Mouse (Mus musculus) pancreas, adult 10 weeks (tissue): ENCODE data around the gene Csnk2b. TPM values are rescaled to one million over a fixed set of nuclear protein-coding genes. Genes with fewer than 3 reads are reported as not detected.

Source experiments
- polyA plus RNA-seq: library from polyadenylated mRNA; stranded (reverse); fragments of 350-450 nt; fragmentation: Illumina TruSeq; extraction: RNeasy Lipid Tissue Mini Kit (QIAGEN cat#74804); gene quantifications from one replicate; pipeline ENCODE4 v1.2.3, GENCODE M21; 2015; ENCODE audit warnings: low read depth, low replicate concordance; ENCODE audit not compliant: insufficient read depth

Csnk2b gene
- polyA plus RNA-seq, result 52.8 TPM

DNA sequence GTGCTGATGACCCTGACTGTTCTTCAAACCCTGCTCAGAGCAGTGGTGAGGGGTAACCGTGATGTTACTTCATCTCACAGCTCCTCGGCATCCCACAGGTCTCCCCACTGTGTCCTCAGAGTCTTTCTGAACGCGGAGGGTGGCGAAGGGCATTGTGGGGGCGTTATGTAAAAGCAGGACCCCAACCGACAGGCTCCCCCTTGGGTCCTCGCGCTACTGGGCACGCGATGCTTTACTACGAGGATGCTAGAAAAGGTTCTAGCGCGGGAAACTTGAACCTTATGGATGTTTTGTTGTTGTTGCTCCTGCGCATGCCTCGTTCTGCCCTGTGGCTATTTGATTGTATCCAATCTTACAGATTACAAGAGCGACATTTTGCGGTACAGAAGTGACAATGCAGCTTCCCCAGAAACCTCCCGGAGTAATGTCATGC is at the start of gene Csnk2b:
TSS of gene Csnk2b (minus strand) at position 183 of the 433 bp plus-strand sequence.

GRCm38 (mm10) chr17:35164568-35165450 is 43.0 kb upstream of the Csnk2b start, which contains the start of gene Prrc2a:
Gene Prrc2a, minus strand, starts transcription at chr17:35164897.

DNA sequence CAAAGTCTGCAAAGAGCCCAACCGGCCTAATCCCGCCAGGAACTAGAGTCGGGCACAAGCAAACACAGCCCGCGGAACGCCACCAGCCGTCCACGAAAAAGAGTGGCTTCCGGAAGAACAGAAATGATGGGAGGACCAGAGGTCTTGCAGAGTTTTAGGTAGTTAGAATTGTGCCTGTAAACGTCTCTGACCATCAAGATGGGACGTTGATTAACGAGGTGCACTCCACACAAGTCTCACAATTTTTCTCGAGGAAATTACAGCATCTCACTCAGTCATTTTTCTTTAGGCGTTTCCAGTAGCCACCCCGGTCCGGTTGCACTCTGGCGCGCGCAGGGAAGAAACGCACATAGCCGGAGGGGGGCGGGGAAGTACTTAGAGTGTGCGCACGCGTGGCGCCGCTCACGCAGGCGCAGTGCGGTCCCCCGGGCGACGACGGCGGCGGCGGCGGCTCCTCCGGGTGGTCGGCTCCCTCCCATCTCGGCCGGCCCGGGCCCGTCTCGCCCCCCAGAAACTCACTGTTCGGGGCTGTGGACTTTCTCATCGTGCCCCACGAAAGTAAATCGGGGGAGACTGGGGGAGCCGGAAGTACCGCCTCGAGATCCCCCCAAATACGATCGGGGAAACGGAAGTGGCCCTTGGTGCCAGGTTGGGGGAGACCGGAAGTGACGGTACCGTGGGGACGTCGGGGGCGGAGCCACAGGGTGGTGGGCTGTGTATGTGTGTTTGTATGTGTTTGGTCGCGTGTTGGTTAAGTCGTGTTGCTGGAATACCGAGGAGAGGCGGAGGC is 13.1 kb upstream of the Csnk2b start, which contains the start of gene Bag6:
TSS of gene Bag6 (plus strand) at position 378 of the 790 bp plus-strand sequence.

DNA sequence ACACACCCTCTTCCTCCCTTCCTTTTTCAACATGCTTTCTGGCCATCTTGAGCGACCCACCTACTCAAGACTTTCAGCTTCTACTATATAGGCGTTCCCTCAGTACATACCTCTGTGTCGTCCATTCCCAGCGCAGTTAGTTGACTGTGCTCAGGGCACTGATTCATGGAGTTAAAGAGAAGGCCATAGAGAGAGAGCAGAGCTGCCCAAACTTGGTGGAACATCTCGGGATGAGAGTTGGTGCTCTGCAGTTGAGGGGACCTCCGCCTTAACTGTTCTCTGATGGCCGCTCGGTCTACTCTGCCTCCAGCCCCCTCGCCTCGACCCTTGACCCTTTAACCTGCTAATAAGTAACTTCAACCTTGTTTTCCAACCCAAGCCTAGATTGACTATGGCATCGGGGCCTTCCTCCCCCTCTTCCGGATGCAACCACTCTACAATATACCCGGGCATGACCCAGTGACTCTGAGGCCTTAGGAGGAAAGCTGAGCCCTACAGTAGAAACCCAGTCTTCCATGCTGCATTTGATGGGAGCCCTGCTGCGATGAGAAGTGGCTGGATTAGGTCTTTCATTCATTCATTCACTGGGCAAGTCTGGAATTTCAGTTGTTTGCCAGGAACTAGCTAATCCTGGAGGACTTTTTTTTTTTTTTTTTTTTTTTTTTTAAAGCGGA is 9.8 kb upstream of the Csnk2b start, which contains the start of gene Apom:
TSS of gene Apom (minus strand) at position 551 of the 674 bp plus-strand sequence.

GRCm38 (mm10) chr17:35126206-35126611 is 4.4 kb upstream of the Csnk2b start, which contains the start of gene D17H6S53E:
Gene D17H6S53E, plus strand, starts transcription at chr17:35126373.

GRCm38 (mm10) chr17:35121143-35121799 is 582 bp downstream of the Csnk2b start, which contains the start of gene Gpank1:
Gene Gpank1, plus strand, starts transcription at chr17:35121455.

GRCm38 (mm10) chr17:35115046-35116019 is 6.5 kb downstream of the Csnk2b start, which contains the start of gene Ly6g5b:
Gene Ly6g5b, minus strand, starts transcription at chr17:35115428.

GRCm38 (mm10) chr17:35108097-35108496 is 13.8 kb downstream of the Csnk2b start, which contains the start of gene Ly6g5c:
Gene Ly6g5c, plus strand, starts transcription at chr17:35108279.

DNA sequence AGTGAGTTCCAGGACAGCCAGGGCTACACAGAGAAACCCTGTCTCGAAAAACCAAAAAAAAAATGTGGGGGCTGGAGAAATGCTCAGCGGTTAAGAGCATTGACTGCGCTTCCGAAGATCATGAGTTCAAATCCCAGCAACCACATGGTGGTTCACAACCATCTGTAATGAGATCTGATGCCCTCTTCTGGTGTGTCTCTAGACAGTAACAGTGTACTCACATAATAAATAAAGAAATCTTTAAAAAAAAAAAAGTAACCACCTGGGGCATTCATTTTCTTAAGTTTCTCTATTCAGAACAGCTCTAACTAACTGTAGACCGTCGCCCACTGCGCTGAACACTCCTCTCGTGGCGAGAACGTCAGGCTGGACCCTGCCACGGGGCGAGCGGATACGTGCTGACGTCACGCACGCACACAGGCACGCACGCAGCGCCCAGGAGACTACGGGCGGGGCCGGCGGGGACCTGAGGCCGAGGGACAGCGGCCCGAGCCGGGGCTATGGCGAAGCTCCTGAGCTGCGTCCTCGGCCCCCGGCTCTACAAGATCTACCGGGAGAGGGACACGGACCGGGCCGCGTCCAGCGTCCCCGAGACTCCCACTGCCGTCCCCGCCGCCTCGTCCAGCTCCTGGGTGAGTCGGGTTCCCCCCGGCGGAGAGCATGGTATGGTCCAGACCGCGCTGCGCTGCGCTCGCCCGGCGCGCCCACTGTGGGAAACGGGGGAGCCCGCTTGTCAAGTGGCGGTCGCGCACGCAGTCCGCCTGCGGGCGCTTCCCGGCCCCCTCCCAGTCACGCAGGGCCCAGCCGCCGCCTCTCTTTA is 32.8 kb downstream of the Csnk2b start, which contains the start of gene Abhd16a:
TSS of gene Abhd16a (plus strand) at position 439 of the 820 bp plus-strand sequence.

DNA sequence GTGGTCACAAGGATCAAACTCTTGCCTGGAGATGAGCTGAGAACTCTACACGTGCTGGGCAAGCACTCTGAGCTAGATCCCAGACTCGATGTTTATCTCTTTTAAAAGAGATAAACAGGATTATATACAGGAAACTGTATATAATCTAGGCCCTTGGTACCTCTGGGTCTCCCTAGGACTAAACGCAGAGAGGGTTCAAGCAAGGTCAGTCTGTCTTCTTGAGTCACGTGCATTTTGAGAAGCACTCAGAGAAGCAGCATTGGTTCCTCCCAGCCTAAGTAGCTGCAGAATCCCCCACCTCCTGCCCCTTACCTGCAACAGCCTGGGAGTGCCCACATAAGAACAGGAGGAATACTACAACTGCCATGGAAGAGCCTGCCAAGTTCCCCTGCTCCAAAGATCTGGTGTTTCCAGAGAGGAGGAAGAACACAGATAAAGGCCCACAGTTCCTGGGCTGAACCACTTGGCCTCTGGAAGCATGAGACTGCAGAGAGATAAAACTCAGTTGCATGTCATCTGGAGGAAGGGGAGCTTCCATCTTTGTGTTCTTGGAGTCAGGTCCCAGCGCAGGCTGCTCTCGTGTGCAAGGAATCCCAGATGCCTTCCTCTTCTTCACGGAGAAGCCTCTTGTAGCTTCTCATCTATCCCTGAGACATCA is 36.5 kb downstream of the Csnk2b start, which contains the start of gene Ly6g6f:
TSS of gene Ly6g6f (minus strand) at position 403 of the 658 bp plus-strand sequence.

DNA sequence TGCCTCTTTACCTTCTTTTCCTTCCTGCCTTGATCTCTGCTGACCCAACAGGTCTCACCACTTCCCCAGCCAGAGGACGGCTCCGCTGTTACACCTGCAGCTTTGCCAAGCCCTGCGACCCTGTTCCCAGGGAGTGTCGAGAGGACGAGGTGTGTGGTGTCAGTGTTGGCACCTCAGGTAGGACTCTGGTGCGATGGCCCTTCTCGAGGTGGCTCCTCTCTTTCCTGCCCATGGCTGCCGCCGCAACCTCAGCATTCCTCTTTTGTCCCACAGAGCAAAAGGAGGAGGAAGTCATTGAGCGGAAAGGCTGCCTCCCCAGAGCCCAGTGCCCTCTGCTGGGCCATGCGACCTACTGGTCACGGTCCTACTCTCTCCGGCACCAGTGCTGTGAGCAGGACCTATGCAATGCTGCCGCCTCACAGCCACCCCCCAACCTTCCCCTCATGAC is 44.0 kb downstream of the Csnk2b start, which contains the start of gene Ly6g6d:
TSS of gene Ly6g6d (minus strand) at position 280 of the 448 bp plus-strand sequence.

GRCm38 (mm10) chr17:35076507-35077176 is 45.2 kb downstream of the Csnk2b start, which contains the start of gene Ly6g6e:
Gene Ly6g6e, plus strand, starts transcription at chr17:35076902.

Other genes with a start within 250 kb of the Csnk2b start
- 1.5 TPM for gene Zbtb12, start 242.6 kb downstream of the Csnk2b start, polyA plus RNA-seq
- gene Gm20547, start 240.0 kb downstream of the Csnk2b start, polyA plus RNA-seq, result 4.5 TPM
- gene C2, start 223.8 kb downstream of the Csnk2b start, polyA plus RNA-seq, result 22.8 TPM
- 43.2 TPM for gene Ehmt2, start 223.6 kb downstream of the Csnk2b start, polyA plus RNA-seq
- 1.4 TPM for gene Slc44a4, start 207.6 kb downstream of the Csnk2b start, polyA plus RNA-seq
- 10.7 TPM for gene Neu1, start 190.8 kb downstream of the Csnk2b start, polyA plus RNA-seq
- gene Hspa1b, start 162.8 kb downstream of the Csnk2b start, polyA plus RNA-seq, result 8.4 TPM
- not detected for gene Gm20481, start 152.1 kb downstream of the Csnk2b start, polyA plus RNA-seq
- gene Hspa1a, start 149.9 kb downstream of the Csnk2b start, polyA plus RNA-seq, result 4.7 TPM
- gene Hspa1l, start 149.3 kb downstream of the Csnk2b start, polyA plus RNA-seq, result not detected
- gene Lsm2, start 140.2 kb downstream of the Csnk2b start, polyA plus RNA-seq, result 7.8 TPM
- gene Vars, start 121.1 kb downstream of the Csnk2b start, polyA plus RNA-seq, result 23.4 TPM
- gene Vwa7, start 105.5 kb downstream of the Csnk2b start, polyA plus RNA-seq, result 0.42 TPM
- 1.5 TPM for gene Sapcd1, start 94.0 kb downstream of the Csnk2b start, polyA plus RNA-seq
- 1.8 TPM for gene Msh5, start 75.3 kb downstream of the Csnk2b start, polyA plus RNA-seq
- gene Clic1, start 72.1 kb downstream of the Csnk2b start, polyA plus RNA-seq, result 36.2 TPM
- gene Ddah2, start 63.0 kb downstream of the Csnk2b start, polyA plus RNA-seq, result 19.5 TPM
- not detected for gene Ly6g6c, start 56.7 kb downstream of the Csnk2b start, polyA plus RNA-seq
- not detected for gene Mpig6b, start 55.9 kb downstream of the Csnk2b start, polyA plus RNA-seq
- not detected for gene Ly6g6e, start 45.2 kb downstream of the Csnk2b start, polyA plus RNA-seq
- gene Ly6g6d, start 44.0 kb downstream of the Csnk2b start, polyA plus RNA-seq, result not detected
- not detected for gene Ly6g6f, start 36.4 kb downstream of the Csnk2b start, polyA plus RNA-seq
- 25.5 TPM for gene Abhd16a, start 32.8 kb downstream of the Csnk2b start, polyA plus RNA-seq
- not detected for gene Ly6g5c, start 13.8 kb downstream of the Csnk2b start, polyA plus RNA-seq
- gene Ly6g5b, start 6.6 kb downstream of the Csnk2b start, polyA plus RNA-seq, result not detected
- 8.6 TPM for gene Gpank1, start 598 bp downstream of the Csnk2b start, polyA plus RNA-seq
- gene D17H6S53E, start 4.3 kb upstream of the Csnk2b start, polyA plus RNA-seq, result 6.8 TPM
- gene Apom, start 10.0 kb upstream of the Csnk2b start, polyA plus RNA-seq, result not detected
- gene Bag6, start 13.1 kb upstream of the Csnk2b start, polyA plus RNA-seq, result 43.1 TPM
- 89.4 TPM for gene Prrc2a, start 42.8 kb upstream of the Csnk2b start, polyA plus RNA-seq
- 2.3 TPM for gene Aif1, start 54.0 kb upstream of the Csnk2b start, polyA plus RNA-seq
- gene Lst1, start 66.4 kb upstream of the Csnk2b start, polyA plus RNA-seq, result 5.7 TPM
- gene Ltb, start 72.4 kb upstream of the Csnk2b start, polyA plus RNA-seq, result 1.00 TPM
- 0.50 TPM for gene Tnf, start 80.0 kb upstream of the Csnk2b start, polyA plus RNA-seq
- not detected for gene Lta, start 83.3 kb upstream of the Csnk2b start, polyA plus RNA-seq
- not detected for gene Gm16181, start 98.8 kb upstream of the Csnk2b start, polyA plus RNA-seq
- gene Atp6v1g2, start 111.6 kb upstream of the Csnk2b start, polyA plus RNA-seq, result 2.8 TPM
- gene Nfkbil1, start 113.7 kb upstream of the Csnk2b start, polyA plus RNA-seq, result 4.1 TPM
- 92.0 TPM for gene Ddx39b, start 119.7 kb upstream of the Csnk2b start, polyA plus RNA-seq
- 153 TPM for gene H2-D1, start 140.7 kb upstream of the Csnk2b start, polyA plus RNA-seq
- gene H2-Q1, start 198.4 kb upstream of the Csnk2b start, polyA plus RNA-seq, result not detected
- 8.9 TPM for gene H2-Q2, start 220.2 kb upstream of the Csnk2b start, polyA plus RNA-seq